Mouse (Mus musculus): ENCODE results near the gene Trmt6.
A peak's percentile ranks its signal among the peaks of the same experiment; 100 is the strongest.

The Trmt6 gene

DNA sequence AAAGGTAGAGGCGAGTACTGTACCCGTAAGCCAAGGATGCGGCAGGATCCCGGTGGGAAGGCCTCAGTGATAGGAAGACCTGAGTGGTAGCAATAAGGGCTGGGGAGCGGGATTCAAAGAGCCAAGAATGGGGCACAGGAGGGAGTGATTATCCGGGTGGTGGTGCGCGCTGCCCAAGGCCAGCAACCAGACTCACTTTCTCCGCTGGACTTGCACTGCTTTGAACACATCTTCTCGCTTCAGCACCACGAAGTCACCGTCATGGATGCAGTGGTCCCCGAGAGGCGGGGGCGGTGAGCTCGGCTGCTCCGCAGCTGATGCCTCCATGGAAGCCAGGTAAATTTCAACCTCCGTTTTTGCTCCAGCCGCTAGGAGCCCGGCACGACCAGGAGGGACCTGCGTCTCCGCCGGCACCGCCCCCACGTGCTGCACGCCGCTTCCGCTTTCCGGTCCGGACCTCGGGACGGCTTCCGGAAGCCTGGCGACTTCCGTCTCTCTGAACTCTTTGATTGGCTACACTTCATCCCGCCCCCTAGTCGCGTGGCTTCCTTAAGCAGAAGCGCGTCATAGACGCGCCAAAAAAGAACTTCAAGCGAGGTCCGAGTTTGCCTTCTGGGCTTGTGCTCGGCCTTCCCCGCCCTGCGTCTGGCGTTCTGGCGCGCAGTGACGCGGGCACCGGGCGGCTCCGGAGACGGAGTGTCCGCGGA lies at the start of gene Trmt6, which contains the start of gene Mcm8:
Gene Trmt6 (minus strand): TSS at position 448 of the 707 bp plus-strand sequence.
Gene Mcm8 (plus strand): TSS at position 534 of the 707 bp plus-strand sequence.
- peak; percentile 97 for DNase-seq (ENCODE audit: low read depth, low spot score)

DNA sequence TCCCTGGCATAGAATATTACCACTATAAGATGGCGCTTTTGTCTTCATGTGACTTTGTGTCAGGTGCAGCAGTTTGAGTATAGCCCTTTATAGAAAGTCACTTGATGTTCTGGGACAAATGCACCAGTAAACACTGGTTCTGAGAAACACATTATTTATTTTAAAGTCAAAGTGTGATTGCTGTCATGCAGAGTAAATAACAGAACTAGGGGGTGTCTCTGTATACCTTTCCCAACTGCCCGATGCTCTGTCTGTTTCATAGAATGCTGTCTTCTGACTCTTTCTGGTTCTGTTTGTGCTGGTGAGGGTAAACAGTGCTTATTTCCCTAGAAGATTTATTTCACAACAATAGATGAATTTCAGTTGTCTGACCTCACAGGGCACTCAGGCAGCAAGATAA lies 47.5 kb upstream of the Trmt6 start:
- no peak for DNase-seq (ENCODE audit: low read depth, low spot score)

DNA sequence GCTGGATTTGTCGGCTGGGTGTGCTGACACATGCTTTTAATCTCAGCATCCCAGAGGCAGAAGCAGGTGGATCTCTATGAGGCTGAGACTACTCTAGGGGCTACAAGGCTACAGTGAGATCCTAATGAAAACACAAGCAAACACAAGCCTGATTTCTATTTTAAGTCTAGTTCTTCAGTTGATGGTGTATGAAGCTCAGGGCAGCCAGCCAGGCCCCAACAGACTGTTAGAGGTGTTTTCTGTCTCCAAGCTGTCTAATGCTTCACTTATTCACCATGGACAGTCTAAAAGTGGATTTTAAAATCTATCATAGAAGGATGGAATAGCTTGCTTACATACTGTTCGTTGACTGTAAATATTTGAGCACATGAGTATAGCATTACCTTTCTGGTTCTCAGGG lies 45.6 kb upstream of the Trmt6 start:
- no peak for DNase-seq (ENCODE audit: low read depth, low spot score)

DNA sequence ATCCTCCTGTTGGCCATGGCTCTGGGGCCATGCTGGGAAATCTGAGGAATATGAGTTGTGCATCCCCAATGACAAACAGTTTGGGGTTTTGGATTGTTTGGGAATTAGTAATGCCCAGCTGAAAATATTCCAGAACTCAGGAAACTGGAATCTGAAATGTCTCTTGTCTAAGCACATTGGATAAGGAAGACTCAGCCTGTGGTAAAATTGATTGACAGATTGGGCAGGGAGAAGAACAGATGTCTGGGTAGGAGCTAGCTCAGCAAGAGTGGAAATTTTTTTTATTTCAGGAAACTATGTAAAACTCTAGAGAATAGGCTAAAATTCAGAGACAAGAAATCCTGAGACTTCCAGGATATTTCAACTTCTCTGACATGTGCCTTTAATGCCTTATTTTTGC lies 44.6 kb upstream of the Trmt6 start:
- no peak for DNase-seq (ENCODE audit: low read depth, low spot score)

DNA sequence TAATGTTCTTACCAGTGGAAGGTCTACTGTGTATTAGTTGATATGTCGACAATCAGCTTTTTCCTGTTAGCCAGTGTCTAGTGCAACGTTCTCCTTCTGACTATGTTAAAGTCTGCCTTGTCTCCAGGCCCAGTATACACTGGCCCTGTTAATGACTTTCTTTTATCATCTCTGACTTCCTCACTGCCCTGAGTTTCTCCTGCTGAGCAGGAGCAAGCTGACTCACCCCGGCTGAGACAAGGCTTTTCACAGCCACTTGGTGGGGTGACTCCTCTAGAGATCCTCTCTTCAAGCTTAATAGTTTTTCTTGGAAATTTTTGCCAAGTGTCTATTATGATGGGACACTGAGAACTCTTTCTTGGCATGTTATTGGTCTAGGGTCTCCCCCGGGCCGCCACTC lies 40.5 kb upstream of the Trmt6 start:
- no peak for DNase-seq (ENCODE audit: low read depth, low spot score)

DNA sequence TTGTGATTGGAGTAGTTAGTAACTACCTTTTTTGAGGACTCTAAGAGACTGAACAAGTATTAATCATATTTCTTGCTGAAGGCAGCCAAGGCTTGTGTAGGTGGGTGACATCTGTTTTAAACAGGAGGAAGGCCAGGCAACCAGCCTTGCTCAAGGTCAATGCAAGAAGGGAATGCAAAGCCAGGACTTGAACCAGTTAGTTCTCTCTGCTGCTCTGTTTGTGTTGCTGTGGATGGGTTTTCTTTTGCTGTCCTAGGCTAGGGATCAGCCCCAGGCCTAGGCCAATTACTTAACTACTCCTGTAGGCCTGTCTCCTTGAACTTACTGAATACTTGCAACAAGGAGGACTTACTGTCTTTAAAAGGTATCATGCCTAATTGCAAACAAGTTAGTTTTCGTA lies 37.2 kb upstream of the Trmt6 start:
- DNase-seq (ENCODE audit: low read depth, low spot score) = no peak

DNA sequence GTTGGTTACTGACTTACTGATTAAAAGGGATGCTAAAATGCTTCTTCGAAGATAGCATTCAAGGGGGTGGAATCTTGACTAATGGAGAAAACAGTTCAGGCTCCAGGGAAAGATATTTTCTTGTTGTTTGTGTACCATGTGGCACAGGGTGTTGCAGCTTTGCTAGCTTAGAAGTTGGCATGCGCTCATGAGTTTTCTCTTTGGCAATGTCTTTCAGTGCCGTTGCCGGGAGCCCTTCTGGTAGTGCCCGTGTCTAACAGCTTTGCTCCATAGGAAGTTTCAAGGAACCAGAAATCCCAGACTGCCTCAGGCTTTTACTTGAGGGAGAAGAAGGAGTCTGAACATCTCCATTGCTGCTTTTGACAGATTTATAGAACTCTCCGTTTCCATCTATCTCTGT lies 33.3 kb upstream of the Trmt6 start:
- no peak for DNase-seq (ENCODE audit: low read depth, low spot score)

DNA sequence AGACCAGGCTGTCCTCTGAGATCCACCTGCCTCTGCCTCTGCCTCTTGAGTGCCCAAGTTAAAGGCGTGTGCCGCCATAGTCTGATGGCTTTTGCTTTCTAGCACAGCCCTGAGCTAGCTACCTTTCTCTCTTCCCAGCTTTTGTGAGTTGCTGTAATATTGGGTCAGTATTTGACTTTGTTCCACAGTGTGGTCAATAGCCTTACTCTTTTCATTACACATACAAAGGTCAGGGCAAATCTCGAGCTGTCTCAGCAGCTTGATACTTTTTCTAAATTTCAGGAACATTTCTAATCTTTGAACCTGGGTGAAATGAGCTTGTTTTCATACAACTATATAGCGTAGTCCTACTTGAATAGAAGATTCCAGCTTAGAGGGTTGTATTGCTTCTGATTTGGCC lies 32.5 kb upstream of the Trmt6 start:
- no peak for DNase-seq (ENCODE audit: low read depth, low spot score)

DNA sequence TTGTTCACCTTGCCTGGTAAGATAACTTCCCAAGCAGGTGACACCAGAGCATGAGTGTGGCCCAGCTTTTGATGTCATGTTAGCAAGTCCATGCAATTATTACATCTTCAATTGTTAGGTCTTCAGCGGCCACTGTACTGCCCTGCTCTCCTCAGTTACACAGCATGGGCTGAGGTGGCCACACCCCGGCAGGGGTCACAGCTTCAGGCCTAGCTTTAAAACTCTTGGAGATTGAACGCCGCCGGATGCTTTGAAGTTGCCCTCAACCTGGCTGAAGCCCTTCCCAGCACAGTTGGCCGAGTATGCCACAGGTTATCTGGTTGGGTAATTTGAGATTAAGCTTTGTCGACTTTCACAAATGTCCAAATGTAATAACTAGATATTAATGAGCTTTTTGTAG lies 31.7 kb upstream of the Trmt6 start:
- peak; percentile 7 for DNase-seq (ENCODE audit: low read depth, low spot score)

DNA sequence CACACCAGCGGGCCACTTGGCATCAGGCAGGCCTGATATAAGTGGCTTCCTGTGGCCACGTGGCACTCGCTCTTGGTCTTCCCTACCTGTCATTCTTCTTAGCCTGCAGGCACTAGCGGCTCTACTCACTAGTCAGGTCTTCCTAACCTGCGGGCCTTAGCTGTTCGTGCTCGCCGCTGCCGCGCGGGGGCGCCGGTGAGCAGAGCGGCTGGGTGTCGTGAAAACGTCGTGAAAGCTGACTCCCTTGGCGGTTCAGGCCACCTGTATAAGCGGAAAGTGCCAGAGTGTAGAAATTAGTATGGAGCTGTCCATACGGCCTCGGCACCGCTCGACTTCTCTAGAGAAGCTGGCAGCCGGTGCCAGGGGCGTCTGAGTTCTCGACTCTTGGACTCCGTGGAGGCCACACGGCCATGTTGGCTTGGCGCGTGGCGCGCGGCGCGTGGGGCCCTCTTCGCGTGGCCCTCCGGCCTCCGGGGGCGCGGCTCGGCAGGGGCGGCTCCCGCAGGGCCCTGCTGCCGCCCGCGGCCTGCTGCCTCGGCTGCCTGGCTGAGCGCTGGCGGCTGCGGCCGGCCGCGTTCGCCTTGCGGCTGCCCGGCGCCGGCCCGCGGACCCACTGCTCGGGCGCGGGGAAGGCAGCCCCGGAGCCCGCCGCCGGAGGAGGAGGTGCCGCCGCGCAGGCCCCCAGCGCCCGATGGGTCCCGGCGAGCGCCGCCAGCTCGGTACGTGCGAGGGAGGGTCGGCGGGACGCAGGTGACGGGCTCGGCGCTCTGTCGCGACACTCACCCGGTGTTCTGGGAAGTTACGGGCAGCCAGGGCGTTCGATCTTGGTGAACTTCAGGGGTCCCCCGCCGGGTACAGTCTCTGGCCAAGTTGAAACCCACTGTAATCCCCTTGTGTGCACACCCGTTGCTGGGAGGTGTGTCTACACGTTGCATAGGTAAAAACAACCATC lies 30.8 kb upstream of the Trmt6 start, which contains the start of gene Crls1:
Gene Crls1 (plus strand): TSS at position 260 of the 952 bp plus-strand sequence.
- DNase-seq (ENCODE audit: low read depth, low spot score) = peak; percentile 97

DNA sequence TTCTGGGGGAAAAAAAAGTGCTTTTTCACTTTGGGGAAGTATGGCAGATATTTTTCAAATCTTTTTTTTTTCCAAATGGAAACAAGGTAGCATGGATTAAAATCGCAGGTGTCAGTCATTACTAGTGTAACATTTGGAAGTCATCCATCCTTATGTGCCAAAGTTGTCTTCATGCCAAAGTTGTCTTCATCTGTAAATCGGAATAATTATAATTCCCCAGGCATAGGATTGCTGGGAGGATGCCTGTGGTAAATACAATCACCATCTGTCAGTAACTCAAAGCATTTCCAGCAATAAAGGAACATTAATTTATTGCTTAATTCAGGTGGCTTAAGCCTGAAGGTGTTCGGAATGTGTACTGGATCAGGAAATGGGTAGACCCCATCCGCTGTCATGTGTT lies 25.2 kb upstream of the Trmt6 start:
- DNase-seq (ENCODE audit: low read depth, low spot score) = no peak

DNA sequence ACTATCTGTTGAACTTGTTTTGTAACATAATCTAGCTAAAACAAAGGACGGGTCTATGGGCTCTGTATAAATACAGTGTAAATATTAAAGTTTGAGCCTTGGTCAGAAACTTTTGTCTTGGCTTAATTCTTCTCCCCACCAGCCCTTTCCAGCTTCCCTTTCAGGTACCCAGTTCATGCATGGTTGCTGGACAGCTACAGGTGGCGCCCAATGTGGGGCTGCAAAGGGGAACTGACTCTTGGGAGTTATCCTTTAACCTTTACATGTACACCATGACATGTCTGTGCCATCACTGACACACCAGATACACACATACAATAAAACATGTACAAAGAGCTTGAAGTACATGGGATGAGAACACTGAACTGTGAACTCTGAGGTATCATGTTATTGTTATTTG lies 12.9 kb downstream of the Trmt6 start:
- no peak for DNase-seq (ENCODE audit: low read depth, low spot score)

DNA sequence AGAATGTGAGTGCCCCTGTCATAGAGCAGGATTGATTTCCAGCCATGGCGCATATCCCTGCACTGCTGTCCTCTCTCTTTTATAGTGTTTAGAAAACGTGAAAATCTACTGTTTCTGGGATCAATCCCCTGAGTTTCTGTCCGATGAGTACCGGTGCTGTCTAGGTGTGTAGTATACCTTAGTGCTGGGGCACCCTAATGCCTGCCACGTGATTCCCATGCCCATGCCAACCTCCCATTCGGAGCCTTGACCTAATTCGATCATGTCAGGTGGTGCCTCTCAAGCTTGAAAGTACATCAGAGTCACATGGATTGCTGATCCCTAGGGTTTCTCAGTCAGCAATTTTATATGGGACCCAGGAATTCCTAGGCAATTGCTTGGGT lies 21.7 kb downstream of the Trmt6 start:
- no peak for DNase-seq (ENCODE audit: low read depth, low spot score)

DNA sequence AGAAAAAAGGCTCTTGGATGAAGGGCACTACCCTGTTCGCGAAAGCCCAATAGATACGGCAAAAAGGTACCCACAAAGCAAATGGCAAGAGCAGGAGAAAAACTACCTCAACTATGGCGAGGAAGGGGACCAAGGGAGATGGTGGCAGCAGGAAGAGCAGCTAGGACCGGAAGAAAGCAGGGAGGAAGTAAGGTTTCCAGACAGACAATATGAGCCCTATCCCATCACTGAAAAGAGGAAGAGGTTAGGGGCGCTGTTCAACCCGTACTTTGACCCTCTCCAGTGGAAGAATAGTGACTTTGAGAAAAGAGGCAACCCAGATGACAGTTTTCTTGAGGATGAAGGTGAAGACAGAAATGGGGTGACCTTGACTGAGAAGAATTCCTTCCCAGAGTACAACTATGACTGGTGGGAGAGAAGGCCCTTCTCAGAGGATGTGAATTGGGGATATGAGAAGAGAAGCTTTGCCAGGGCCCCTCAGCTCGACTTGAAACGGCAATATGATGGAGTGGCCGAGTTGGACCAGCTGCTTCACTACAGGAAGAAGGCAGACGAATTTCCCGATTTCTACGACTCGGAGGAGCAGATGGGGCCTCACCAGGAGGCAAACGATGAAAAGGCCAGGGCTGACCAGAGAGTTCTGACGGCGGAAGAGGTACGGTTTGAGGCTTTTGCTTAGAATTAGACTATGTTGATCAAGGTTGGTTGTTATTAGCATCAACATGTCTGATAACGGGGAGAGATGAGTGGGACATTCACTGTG lies 22.2 kb downstream of the Trmt6 start:
- no peak for DNase-seq (ENCODE audit: low read depth, low spot score)

DNA sequence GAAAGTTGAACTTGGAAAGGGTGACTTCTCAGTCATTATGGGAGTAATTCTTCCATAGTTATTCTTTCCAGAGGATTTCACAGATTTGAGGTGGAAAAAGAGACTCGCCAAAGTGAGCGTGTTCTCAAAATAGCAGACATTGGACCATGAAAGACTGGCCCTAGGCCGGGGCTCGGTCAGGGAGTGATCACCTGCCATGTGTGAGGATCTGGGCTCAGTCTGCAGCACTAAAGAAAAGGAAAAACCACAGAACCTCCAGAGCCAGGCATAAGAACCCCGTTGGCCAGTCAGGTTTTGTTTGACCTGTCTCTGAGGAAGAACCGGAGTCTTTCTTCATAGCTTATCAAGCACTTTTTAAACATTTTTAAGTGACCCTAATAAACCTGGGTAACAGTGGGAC lies 31.8 kb downstream of the Trmt6 start:
- DNase-seq (ENCODE audit: low read depth, low spot score) = no peak

DNA sequence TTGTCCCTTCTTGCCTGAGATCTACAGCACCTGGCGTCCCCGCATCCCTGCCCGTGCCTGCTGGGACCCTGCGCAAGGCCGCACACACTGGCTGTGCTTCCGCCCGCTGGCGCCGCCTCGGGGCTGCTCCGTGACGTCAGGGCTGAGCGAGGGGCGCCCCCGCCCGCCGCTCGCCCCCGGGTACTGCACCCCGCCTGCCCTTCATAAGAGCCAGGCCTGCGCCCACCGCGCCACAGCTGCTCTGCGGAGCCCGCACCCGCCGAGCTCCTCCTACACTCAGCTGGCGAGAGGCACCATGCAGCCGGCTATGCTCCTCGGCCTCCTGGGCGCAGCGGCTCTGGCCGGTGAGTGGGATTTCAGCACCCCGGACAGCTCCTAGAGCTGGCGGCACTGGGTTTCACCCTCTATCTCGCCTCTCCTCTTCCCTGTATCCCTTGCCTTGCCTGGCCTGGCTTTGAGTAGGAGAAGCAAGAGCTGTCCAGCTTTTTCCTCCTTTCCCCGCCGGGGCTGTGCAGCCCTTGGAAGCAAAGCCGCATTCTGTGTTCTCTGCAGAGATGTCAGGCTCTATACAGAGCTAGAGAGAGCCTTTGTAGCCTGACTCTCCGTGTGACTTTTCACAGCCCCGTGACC lies 34.3 kb downstream of the Trmt6 start:
- peak; percentile 69 for DNase-seq (ENCODE audit: low read depth, low spot score)

DNA sequence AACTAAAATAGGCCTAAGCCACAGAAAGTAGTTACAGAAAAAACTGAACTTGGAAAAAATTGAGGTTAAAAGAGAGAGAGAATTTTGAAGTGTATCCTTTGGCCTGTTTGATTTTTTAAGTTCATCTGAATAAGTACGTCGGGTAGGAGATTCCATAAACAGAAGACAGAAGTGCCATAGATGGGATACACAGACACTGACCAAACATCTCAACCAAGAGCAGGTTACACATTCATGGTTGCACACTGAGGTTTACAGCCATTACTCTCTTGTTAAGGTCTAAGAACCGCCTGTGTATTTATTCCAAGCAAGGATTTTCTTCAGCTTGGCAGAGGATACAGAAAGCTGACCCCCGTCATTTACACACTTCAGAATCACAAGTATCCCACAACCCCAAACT lies 34.9 kb downstream of the Trmt6 start, which contains the start of gene Chgb:
Gene Chgb (plus strand): TSS at position 301 of the 400 bp plus-strand sequence.
- no peak for DNase-seq (ENCODE audit: low read depth, low spot score)

DNA sequence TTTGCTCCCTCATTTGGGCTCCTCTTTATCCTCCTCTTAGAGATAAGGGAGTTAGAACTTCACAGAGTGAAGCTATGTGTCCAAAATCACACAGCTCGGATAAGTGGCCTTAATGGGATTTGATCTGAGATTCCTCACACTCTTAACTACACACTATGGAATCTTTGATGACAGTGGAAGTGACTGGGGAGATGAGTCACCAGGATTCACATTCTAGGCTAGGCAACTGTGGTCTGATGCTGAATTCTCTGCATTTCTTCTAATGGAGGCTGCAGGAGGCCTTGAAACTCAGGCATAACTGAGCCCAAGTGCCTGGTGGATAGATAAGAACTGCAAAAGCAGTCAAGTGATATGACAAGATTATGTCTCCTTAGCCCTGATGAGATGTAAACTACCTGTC lies 45.0 kb downstream of the Trmt6 start:
- no peak for DNase-seq (ENCODE audit: low read depth, low spot score)

DNA sequence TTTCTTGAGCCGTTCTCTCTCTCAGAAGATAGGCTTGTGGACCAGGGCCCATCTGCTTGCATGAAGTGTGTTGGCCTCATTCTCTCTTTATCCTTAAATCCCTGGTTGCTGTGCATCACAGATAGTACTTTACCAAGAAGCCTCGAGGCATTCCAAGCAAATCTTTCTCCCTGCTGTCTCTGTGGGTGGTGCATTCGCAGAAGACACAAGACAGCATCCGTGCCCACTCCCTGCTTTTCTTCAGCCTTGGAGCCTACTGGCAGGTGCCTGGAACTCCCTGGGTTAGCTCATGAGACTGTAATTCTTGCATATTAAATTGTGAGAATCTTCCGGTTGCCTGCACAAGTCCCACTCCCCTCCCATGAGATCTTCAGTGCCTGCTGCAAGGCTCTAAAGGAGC lies 57.9 kb downstream of the Trmt6 start:
- no peak for DNase-seq (ENCODE audit: low read depth, low spot score)

Measured in CD4-positive, CD25-positive, alpha-beta regulatory T cell, adult 2 months (primary cell).